Comparison of ENCODE assay signal across 31 mouse cellular contexts in the genomic region with DNA sequence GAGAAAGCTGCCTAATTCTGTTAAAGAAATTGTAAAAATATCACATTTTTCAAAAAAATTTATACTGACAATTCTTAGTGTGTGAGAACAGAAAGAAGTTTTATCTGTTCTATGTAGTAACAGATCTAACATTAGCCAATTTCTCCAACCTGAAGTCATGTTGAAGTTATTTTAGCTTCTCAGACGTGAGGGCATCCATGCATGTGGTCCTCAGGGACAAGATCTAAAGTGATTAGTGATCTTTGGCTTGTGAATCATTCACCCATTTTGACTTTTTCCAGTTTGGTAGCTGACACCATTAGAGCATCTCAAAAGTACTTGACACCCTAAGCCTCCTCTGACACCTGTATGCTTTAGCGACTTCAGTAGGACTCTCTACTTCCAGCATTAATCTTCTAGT.
"Had no signal": no experiment of that assay in that cellular context is flagged by ENCODE, and none has a peak within 500 bp of the region (broad histone marks: within the 10 kb centered on the region; RNA-seq: fewer than 3 reads in every experiment).

No protein-coding gene starts in this region.

- H3K27ac ChIP-seq: heart, embryonic 10.5 days; heart, embryonic 13.5 days; heart, embryonic 15.5 days; hindbrain, embryonic 10.5 days; hindbrain, embryonic 12.5 days; hindbrain, embryonic 13.5 days; hindbrain, embryonic 14.5 days; hindbrain, embryonic 15.5 days; hindbrain, postnatal 0 days; intestine, embryonic 15.5 days; kidney, embryonic 15.5 days; kidney, postnatal 0 days; layer of hippocampus, adult 2 months had no signal

- H3K4me2 ChIP-seq: heart, embryonic 11.5 days; heart, embryonic 12.5 days; heart, embryonic 13.5 days; heart, embryonic 15.5 days; hindbrain, embryonic 12.5 days; hindbrain, embryonic 13.5 days; hindbrain, embryonic 14.5 days; hindbrain, embryonic 15.5 days; intestine, embryonic 15.5 days; kidney, embryonic 15.5 days had no signal

- H3K4me3 ChIP-seq: heart, embryonic 10.5 days; heart, embryonic 12.5 days; heart, embryonic 13.5 days; heart, embryonic 15.5 days; hindbrain, embryonic 10.5 days; hindbrain, embryonic 12.5 days; hindbrain, embryonic 13.5 days; hindbrain, embryonic 15.5 days; intestine, embryonic 15.5 days; kidney, embryonic 15.5 days; layer of hippocampus, adult 2 months had no signal

- H3K36me3 ChIP-seq: heart, embryonic 10.5 days; heart, embryonic 12.5 days; heart, embryonic 13.5 days; heart, embryonic 15.5 days; hindbrain, embryonic 10.5 days; hindbrain, embryonic 12.5 days; hindbrain, embryonic 13.5 days; hindbrain, embryonic 15.5 days; intestine, embryonic 15.5 days; kidney, embryonic 15.5 days had no signal

- H3K9me3 ChIP-seq: heart, embryonic 10.5 days; heart, embryonic 12.5 days; heart, embryonic 13.5 days; heart, embryonic 15.5 days; hindbrain, embryonic 10.5 days; hindbrain, embryonic 12.5 days; hindbrain, embryonic 13.5 days; hindbrain, embryonic 15.5 days; intestine, embryonic 15.5 days; kidney, embryonic 15.5 days had no signal

- H3K4me1 ChIP-seq: heart, embryonic 10.5 days; heart, embryonic 12.5 days; heart, embryonic 13.5 days; heart, embryonic 15.5 days; hindbrain, embryonic 10.5 days; hindbrain, embryonic 12.5 days; hindbrain, embryonic 13.5 days; hindbrain, embryonic 15.5 days; intestine, embryonic 15.5 days; kidney, embryonic 15.5 days had no signal

- H3K9ac ChIP-seq: heart, embryonic 12.5 days; heart, embryonic 13.5 days; heart, embryonic 15.5 days; hindbrain, embryonic 12.5 days; hindbrain, embryonic 13.5 days; hindbrain, embryonic 14.5 days; hindbrain, embryonic 15.5 days; intestine, embryonic 15.5 days; kidney, embryonic 15.5 days had no signal

- H3K27me3 ChIP-seq: heart, embryonic 12.5 days; heart, embryonic 13.5 days; heart, embryonic 15.5 days; hindbrain, embryonic 12.5 days; hindbrain, embryonic 13.5 days; hindbrain, embryonic 15.5 days; intestine, embryonic 15.5 days; kidney, embryonic 15.5 days had no signal

- DNase-seq: heart, postnatal 10 days; heart, postnatal 14 days; heart, postnatal 36 days; heart, postnatal 4 days; kidney, adult 11 months; kidney, adult 18-20 months; kidney, adult 2 months; kidney, adult 8-10 months; kidney, adult 9 months; kidney, postnatal 10 days; kidney, postnatal 14 days; kidney, postnatal 25 days; kidney, postnatal 36 days; kidney, postnatal 4 days; layer of hippocampus, adult 9-11 months; layer of hippocampus, postnatal 36 days had no signal
